Mouse (Mus musculus): Measurements from ENCODE around the gene Rfc2.

DNA sequence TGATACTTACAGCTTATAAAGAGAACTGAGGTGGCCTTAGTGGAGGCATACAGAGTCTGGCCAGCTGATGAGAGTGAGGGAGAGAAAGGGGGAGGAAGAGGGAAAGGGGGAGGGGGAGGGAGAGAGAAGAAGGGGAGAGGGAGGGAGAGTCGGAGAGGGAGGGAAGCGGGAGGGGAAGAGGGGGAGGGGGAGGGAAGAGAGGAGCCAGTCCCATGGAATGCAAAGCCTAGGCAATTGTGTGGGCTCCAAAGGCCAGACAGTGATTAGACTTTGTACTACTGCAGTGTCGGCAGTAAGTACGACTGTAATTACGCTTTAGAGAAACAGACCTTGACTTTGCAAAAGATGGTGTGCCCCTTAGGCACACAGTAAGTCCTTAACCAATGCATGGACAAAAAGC, 32.9 kb upstream of the Rfc2 start:
- no peak for TF ChIP-seq POLR2A (IDR thresholded peaks at IDR 0.05; ENCODE audit: low read depth, low read length)
- no peak for TF ChIP-seq CTCF (conservative IDR thresholded peaks at IDR 0.05; ENCODE audit: insufficient read depth, insufficient read length, low read depth, low read length)
